Mouse (Mus musculus): ENCODE measurements at regions not wholly inside any gene's neighbourhood (a gene's known extent, or its start where the extent isn't known, plus 50 kb on each side); places are given as distances from the start of the nearest gene placed in this dataset.
"Not testable (repeated sequence)": the region's sequence is repeated elsewhere in the genome, so short reads cannot be mapped to it uniquely, and the experiment has no call there.

DNA sequence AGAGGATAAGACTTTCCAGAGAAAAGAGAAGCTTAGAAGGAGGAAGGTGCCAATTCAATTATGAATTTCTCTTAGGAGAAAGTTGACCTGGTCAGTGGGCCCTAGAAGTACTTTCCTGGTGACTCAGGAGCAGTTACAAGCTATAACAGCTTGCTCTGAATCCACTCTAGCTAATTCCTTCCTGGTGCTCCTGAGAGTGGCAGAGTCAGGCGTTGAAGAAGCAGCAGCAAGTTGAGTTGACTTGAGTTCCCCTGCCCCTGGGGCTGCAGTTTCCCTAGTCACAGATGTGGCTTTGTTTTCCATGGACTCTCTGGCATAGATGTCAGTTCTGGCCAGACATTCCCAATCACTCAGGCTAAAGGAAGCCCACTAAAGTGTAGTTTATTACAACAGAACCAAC is 85.9 kb downstream of the Osr1 start:
- DNase-seq = no peak
- intact Hi-C loops (cut with DNase I) = no loop called here

DNA sequence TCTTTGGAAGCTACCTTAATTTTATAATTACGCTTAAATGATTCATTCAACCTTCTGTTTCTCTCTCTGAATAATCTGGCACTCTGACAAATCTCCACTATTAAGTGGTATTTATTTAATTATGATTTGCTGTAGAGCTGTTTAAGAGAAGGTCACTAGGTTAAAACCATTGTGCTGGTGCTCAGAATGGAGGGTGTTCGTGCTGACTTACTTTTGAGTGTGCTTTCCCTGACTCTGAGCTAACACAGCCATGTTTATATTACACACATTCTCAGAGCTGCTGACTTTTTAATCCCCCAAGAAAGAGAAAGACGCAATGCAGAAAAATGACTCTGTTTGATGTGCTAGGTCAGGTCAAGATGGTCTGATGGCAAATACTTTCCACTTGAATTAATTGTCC is 86.4 kb downstream of the Osr1 start:
- no peak for DNase-seq
- intact Hi-C loops (cut with DNase I) = no loop called here

DNA sequence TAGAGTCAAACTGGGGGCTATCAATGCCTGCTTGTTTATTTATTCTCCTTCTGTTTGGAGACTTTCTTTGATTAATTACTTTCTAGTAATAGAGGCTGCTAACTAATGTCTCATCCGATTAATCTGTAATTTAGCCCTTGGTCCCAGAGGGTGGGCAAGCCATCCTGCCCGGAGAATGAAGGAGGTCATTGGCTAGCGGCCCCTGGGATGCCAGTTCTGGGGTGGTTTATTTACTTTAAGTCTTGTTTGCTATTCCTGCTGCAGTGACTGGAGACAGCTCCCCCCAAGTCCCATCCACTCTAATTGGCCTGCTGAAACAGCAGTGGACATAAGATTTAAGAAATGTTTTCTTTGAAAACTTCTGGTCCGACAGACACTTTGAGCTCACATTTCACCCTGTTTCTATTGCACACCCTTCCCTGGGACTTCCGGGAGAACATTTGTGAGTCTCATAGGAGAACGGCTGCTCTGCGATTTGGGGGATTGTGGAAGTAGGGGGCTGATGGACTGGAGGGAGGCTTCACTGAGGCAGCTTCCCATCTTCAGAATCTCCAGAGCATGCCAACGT is 87.4 kb downstream of the Osr1 start:
- no peak for DNase-seq
- intact Hi-C loops (cut with DNase I) = no loop called here

DNA sequence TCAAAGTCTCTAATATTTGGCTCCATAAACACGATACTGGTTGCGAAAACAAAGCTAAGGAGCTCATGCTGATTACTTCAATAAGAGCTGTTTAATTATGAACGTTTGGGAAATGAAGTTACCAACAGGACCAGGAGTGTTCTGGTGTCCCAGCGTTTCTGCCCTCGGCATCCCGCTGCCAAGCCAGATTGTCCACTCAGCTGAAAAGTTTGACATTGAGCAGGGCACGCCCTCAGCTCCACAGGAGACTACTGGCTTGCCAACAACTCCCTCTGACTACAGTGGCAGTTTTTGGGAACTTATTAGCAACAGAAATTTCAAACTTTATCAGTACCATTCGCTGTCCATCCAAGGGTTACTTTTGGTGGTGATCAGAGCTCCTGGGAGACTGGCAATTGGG is 87.9 kb downstream of the Osr1 start:
- intact Hi-C loops (cut with DNase I) = no loop called here
- peak; percentile 69 for DNase-seq

DNA sequence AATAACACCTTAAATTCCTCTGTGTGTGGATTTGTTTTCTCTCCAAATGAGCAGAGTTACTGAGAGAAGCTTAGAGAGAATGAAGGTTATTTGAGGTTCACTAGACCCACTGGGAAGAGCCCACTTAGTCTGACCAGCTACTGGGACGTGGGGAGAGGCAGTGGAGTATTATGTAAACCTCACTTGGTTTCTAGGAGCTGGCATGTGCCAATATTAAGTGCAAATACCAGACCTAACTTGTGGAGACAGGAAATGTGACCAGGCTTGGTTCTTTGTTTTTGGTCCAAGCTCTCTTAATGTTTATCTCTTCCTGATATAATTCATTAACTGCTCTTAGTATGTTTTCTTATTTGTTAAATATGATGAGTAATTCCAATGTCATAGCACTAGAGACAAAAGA is 90.4 kb downstream of the Osr1 start:
- DNase-seq = no peak
- intact Hi-C loops (cut with DNase I) = no loop called here

DNA sequence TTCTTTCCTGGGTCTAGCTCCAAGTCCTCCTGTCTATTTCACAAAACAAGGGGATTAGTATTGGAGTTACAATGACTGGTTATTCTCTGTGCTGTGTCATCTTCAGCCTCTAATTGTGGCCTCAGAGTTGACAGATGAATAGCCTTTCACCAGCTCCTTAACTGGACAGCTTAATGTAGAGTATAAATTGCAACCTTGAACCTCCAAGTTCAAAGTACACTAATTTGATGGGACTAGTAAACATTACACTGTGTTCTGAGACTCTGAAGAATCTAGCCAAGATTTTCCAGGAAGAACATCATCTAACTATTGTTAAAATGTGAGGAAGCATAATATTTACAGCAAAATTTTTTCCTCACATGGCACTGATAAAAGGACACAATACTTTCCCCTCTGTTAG is 118.9 kb downstream of the Osr1 start:
- intact Hi-C loops (cut with DNase I) = no loop called here
- DNase-seq = no peak

DNA sequence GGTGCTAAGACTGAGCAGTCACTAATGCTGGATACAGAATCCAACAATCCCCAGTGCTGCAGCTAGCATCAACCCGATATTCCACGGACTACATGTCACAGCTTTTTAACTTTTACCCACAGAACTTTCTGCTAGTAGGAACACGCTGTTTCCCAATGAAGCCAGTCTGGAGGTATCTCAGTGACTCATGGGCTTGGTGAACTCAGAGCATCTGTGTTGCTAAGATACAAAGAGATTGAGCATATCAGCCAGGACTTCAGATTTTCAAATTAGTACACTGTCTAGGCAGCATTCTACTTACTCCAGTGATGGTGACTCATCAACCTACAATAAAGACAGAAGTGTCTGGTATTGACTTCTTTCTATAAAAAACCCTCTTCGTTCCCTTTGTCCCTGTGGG is 119.6 kb downstream of the Osr1 start:
- intact Hi-C loops (cut with DNase I) = no loop called here
- DNase-seq = no peak

DNA sequence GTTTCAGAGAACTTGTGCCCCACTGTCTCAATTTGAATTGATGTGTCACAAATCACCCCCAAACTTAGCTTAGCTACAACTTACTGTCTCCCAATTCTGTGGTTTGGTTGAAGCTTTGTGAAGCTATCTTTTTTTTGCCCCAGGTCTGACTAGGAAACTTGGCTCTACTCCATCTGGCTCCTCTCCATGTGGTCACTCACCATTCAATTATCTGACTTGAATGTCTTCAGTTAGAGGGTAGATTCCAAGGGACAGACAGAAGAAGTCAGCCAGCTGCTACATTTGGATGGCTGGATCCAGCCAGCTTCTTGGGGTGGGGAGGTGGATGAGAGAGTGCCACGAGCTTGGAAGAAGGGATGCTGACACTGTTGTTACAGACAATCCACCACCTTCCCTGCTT is 163.0 kb downstream of the Osr1 start:
- intact Hi-C loops (cut with DNase I) = no loop called here
- peak; percentile 4 for DNase-seq

DNA sequence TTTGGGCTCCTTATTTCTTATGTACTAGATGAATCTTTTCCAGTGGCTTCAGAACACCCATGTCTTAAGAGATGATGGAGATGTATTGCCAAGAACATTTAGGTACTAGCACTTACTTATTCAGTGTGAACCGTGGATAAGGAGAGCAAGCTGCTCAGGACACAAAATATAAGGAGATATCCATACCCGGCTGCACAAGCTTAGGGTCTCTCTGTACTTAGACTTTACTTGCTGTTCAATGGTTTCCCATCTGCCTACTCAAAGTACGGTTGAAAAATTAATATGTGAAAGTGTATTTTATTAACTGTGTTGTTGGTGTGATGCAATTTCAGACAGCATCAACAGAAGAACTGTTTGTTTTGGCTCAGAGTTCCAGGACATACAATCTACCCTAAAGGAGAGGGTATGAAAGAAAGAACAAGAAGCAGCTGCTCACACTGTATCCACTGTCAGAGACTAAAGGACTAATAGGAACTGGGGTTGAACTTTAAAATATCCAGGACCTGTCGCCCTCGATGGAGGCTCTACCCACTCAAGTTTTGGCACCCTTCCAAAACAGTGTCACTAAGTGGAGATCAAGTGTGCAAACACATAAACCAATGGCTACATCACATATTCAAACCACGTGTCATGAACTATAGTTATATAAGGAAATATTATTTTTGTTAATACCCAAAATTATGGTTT is 174.9 kb downstream of the Osr1 start:
- DNase-seq = no peak
- intact Hi-C loops (cut with DNase I) = no loop called here

DNA sequence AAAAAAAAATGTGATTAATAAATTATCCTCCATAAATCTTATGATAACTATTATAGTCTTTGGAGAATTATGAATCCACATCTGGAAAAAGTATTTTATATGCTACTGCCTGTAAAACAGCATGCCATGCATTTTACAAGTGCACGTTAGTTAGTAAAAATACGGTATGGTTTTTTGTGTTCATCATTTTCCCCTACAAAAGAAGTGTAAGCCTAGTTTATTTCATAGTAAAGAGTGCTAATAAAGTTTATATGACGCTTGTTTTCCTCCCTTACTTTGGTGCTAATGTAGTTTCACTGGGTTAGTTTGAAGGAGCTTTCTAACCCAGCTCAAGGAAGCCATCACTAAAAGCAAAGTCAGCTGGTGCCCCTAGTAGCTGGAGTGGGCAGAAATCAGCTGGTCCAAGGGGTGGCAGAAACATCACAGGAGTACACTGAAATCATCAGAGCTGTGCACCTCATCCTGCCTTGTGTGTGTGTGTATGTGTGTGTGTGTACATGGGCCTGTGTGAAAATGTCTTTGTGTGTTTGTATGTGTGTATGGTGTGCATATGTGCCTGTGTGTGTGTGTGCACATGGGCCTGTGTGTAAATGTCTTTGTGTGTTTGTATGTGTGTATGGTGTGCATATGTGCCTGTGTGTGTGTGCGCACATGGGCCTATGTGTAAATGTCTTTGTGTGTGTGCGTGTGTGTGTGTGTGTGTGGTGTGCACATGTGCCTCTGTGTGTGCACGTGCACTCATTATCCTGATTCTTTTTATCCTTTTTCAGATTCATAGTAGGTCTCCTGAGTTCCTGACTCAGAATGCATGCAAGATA is 181.6 kb downstream of the Osr1 start:
- intact Hi-C loops (cut with DNase I) = no loop called here

DNA sequence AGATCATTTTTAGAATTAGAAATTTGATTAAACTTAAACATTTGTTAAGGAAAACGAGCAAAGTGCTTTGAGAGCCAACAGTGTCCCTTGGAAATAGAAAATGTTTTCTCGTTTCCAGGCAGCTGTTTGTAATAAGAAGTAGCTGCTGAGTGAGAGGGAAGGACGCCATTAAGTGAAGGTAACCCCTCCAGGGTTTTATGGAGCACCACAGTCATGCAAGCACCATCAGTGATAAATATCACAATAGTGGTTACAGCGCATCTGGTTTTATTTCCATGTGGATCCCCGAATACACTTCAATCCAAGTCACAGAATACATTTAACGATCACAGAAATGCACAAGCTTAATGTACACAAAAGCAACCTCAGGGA is 182.1 kb downstream of the Osr1 start:
- intact Hi-C loops (cut with DNase I) = no loop called here
- DNase-seq = no peak

More for the DNA sequence above, 181.6 kb downstream of the Osr1 start:
- DNase-seq = no peak

DNA sequence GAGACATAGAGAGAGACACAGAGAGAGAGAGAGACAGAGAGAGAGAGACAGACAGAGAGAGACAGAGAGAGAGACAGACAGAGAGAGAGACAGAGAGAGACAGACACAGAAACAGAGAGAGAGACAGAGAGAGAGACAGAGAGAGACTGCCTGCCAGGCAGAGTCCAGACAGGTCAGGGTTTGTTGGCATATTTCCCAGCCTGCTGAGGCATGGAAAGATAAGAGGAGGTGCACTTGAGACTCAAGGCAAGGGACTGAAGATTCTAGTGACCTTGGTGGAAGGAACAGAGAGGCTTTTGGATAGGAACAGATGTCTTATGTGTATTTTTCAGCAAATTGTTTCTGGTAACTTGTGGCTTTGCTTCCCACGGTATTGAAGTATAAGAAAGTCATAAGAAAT is 186.5 kb downstream of the Osr1 start:
- no peak for DNase-seq
- intact Hi-C loops (cut with DNase I) = no loop called here

DNA sequence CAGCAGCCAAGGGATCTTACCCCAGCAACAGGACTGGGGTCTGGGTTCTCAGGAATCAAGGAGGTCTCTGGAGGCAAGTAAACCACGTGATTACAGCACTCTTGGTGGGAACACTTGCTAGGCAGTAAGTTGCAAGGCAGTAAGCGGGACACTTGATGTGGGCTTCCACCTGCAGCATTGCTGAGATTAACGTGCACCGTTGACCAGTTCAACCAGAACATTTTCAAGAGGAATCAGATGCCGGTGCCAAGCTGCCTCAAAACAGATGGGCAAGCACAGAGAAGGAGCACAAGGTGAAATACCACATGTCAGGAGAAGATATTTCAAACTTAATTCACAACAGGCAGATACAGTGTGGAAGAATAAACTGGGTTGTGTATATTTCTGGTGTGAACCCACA is 190.9 kb downstream of the Osr1 start:
- intact Hi-C loops (cut with DNase I) = no loop called here
- no peak for DNase-seq

DNA sequence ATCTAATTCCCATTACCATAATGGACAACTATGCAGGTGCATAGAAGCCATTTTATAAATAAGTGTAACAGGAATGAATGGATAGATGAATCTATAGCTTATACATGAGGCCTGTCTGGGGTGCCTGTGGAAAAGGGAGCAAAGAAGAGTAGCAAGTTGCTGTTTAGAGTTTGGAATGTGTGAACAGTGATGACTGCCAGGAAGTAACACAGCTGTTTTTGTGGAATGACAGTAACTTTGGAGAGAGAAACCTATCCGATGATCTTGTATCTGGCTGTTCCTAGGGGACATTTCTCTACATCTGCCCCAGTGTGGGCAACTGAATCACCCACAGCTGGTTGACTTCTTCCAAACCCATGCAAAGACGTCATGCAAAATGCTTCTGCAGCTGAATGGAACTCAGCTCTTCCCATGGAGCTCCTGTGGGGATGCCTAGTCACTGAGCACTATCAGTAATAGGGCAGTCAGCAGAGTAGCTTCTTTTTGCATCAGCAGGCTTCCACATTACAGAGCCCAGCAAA is 192.4 kb downstream of the Osr1 start:
- intact Hi-C loops (cut with DNase I); DNase-seq: not testable (repeated sequence)

DNA sequence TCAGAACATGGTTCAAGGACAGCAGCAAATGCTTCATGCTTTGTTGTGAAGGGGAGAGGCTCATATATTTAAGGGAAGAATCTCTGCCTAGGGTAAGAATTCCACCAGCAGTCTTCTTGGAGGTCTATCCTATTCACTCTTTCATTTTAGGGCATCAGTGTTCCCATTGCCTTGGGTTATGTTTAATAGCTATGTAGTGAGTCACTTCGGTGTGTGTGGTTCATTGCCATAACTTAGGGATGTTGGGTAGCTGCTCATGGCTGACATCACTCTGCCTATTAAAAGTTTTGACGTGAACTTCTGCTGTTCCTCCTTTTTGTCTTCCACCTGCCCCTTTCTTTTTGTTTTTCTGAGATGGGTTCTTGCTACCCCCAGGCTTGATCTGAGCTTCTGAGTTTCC is 192.9 kb downstream of the Osr1 start:
- intact Hi-C loops (cut with DNase I) = no loop called here
- no peak for DNase-seq

DNA sequence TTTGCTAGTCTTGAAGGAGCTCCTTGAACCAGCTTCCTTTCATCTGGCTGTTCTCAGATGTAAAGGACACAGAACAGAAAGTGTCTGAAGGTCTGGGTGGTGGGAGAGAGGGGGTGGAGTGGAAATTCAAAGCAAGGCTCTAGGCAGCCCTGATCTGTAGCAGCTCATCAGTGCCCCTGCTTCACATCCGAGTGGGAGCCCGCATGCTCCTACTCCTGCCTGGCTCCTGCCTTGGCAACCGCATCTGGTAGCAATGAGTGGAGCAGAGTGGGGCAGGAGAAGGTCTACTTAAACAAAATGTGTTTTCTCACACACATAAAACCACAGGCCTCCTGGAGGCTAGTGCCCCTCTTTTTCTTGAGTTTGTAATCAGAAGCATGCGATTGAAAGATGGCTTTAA is 201.0 kb downstream of the Osr1 start:
- intact Hi-C loops (cut with DNase I) = no loop called here
- no peak for DNase-seq

DNA sequence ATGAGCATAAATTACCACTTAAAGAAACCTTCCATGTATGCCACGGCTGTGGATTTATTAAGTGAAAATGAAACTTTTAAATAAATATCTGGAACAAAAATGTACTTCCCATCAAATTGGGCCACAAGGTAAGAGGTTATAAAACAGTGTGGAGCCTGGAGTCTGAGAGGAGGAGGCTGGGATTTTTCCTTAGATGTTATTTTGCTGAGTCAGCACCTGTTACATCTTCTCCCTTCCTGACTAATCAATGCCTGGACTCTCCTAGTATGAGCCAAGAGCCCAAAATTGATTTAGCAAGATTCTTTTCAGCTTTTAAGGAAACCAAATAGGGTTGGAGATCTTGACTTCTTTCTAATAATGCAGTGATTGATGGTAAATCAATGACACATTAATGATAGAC is 203.0 kb downstream of the Osr1 start:
- intact Hi-C loops (cut with DNase I) = no loop called here
- DNase-seq = no peak

DNA sequence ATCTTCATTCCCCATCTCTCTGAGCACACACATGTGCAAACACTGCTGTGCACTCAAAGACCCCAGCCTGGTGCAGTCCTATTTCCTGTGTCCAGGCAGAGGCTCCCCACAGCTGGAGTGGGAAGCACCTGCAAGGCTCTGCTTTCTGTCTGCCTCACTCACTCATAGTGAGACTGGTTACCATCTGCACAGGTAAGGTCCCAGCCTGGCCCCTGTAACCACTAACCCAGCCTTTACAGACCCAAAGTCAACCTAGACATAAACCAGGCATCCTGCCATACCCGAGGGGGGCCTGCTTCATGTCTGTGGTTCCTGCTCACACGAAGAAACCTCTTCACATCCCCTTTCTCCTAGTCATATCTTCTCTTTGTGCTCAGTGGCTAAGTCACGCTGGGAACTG is 232.4 kb downstream of the Osr1 start:
- intact Hi-C loops (cut with DNase I) = no loop called here
- DNase-seq = no peak

DNA sequence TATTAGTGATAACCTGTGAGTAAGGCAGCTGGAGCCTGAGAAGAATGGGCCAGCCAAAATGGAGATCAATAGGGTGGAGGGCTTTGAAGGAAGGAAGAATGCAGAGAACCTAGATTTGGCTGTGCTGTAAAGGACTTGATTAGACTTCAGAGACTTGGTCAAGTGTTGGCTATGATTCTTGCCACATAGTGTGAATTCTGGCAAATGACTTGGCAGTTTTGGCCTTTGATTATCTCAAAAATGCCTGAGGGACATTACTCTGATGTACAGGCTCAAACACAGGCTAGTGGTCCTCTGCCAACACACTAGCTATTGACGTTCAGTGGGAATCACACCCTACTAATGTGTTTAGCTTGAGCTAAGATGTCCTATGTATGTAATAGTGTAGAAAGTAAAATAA is 237.5 kb downstream of the Osr1 start:
- intact Hi-C loops (cut with DNase I) = no loop called here
- DNase-seq = no peak

DNA sequence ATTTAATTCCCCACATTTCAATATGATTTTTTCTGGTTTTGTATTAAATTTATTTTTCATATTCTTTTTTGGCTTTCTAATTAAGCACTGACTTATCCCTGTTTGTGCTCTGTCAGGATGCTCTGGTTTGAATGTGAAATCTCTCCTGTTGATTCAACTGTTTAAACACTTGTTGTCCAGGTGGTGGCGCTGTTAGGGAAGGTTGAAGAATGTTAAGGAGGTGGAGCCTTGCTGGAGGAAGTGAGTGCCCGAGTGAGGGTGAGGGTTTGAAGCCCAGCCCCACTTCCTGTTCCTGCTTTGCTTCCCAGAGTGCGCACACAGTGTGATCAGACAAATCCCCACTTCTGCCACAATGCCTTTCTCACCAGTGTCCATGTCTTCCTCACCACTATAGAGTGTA is 263.4 kb downstream of the Osr1 start:
- intact Hi-C loops (cut with DNase I) = no loop called here
- DNase-seq = peak; percentile 17

DNA sequence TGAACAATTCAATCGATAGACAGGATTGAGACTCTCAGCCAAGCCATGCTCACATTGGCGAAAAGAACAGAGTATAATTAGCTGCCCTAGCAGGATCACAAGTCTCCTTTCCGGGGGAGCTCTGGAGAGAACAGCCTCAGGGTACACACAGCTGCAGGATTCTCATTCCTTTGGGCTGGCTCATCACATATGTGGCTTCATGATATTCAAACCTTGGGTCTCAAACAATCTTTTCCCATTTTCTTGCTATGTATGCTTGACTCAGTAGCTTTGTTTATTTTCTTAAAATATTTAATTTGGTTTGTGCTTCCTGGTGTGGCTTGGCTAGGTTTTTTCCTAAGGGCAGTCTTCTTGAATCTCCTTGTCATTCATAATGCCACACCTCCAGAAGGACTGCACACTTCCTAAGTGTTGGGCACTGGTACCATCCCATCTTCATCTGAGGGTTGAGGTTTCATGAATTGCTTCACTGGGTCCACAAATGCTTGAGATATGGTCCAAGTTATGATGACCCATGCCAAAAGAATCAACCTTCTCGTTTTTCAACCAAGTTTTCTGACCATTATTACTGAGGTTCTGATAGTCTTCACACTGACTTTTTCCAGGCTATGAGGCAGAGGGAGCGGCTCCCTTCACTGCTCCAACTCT is 269.4 kb downstream of the Osr1 start:
- intact Hi-C loops (cut with DNase I) = no loop called here
- DNase-seq = no peak

DNA sequence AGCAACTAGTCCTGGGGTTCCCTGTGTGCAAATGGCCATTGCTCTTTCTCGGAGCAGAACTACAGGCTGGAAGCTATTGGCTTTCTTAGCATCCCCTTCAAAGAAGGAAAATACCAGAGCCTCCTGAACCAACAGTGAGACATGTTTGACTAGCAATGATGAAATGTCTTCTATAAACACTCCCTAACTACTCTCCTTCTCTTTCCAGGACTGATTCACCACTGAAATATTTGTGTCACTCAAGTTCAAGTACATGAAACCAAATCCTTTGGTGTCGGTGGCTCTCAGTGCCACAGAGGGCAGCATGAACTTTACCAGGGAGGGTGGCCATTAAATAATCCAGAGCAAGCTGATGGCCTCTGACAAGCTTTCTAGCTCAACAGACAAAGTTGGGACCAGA is 270.0 kb downstream of the Osr1 start:
- intact Hi-C loops (cut with DNase I) = no loop called here
- DNase-seq = no peak

Measured in left cerebral cortex, postnatal 4 days (tissue).